In the genomic region with DNA sequence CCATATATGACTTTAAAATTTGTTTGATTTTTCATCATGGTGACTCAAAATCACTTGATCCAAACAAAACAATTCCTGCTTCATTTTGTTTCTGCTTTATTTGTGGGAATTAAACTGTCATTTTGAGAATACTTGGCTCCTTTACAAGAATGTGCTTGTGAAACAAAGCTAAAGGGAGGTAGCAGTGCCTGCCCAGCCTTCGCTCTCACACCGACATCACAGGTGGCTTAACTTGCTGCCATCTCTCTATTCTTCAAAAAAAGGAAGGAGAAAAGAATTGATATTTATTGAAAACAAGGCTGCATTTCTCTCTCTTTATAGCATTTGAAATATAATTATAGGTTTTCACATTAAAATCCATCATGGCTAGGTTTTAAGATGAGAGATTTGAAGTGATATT, we compare ENCODE assay signal across 11 mouse cellular contexts.
"Had no signal": no experiment of that assay in that cellular context is flagged by ENCODE, and none has a peak within 500 bp of the region (broad histone marks: within the 10 kb centered on the region; RNA-seq: fewer than 3 reads in every experiment).

No protein-coding gene starts in this region.

- H3K4me3 ChIP-seq: limb, embryonic 12.5 days; liver, embryonic 15.5 days; megakaryocyte, embryonic 14.5 days; midbrain, embryonic 12.5 days had no signal

- H3K9ac ChIP-seq: limb, embryonic 12.5 days; liver, embryonic 15.5 days; midbrain, embryonic 12.5 days had no signal

- H3K27ac ChIP-seq: limb, embryonic 12.5 days; liver, embryonic 15.5 days; macrophage; midbrain, embryonic 12.5 days had no signal

- H3K9me3 ChIP-seq: limb, embryonic 12.5 days; liver, embryonic 15.5 days; megakaryocyte, embryonic 14.5 days; midbrain, embryonic 12.5 days had no signal

- H3K36me3 ChIP-seq: liver, embryonic 15.5 days had no signal

- DNase-seq: kidney, adult 18-20 months; kidney, postnatal 25 days; liver; lung, adult 2 months; right cerebral cortex, postnatal 14 days had no signal

- H3K4me2 ChIP-seq: limb, embryonic 12.5 days; liver, embryonic 15.5 days; midbrain, embryonic 12.5 days had no signal

- H3K27me3 ChIP-seq: limb, embryonic 12.5 days; liver, embryonic 15.5 days; megakaryocyte, embryonic 14.5 days; midbrain, embryonic 12.5 days had no signal

- ATAC-seq: lung, postnatal 0 days had no signal
